Mouse (Mus musculus) embryonic fibroblast, embryonic 13.5 days (primary cell): ENCODE measurements around the gene Stxbp5l.

ENCODE experiments used
- CTCF ChIP-seq: IDR thresholded peaks from 2 replicates; pipeline ENCODE4 v1.5.1; 2011; ENCODE audit warnings: mild to moderate bottlenecking, control low read depth, low read length, moderate library complexity, borderline replicate concordance; ENCODE audit not compliant: insufficient read depth
- POLR2A ChIP-seq: IDR thresholded peaks from 2 replicates; pipeline ENCODE4 v1.6.1; 2011; ENCODE audit warnings: low read depth, mild to moderate bottlenecking, control low read depth, low read length, moderate library complexity

DNA sequence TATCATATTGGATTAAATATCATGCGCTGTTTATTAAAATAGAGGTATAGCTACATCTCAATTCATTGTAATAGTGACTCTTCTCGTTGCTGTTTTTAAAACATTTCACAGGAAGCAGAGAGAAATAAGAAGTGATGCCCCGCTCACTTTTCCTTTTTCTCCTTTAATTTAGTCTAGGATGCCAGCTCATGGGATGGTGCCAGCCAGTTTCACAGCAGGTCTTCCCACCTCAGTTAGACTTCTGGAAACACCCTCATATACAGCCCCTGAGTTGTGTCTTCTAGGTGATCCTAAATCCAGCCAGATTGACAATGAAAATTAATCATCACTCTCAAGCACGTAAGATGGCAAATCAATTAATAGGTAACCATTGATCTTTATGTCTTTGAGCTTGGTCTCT is 17.3 kb downstream of the Stxbp5l start:
- TF ChIP-seq POLR2A (no peak), CTCF (no peak)
